Mouse (Mus musculus): ENCODE results near the gene Tns1.

- no peak for TF ChIP-seq CTCF (conservative IDR thresholded peaks at IDR 0.05; ENCODE audit: insufficient read depth, insufficient read length, low read depth, low read length)
- TF ChIP-seq POLR2A (IDR thresholded peaks at IDR 0.05; ENCODE audit: low read depth, low read length): no peak
These were observed 49.4 kb downstream of the Tns1 start for GRCm38 (mm10) chr1:74074693-74075485.
